Mouse (Mus musculus): ENCODE results near the gene Ppy. TPM values are rescaled to one million over a fixed set of nuclear protein-coding genes. Genes with fewer than 3 reads are reported as not detected.
A peak's percentile ranks its signal among the peaks of the same experiment; 100 is the strongest.

Ppy gene
- total RNA-seq, 2 experiments from 2014 or later: not detected

DNA sequence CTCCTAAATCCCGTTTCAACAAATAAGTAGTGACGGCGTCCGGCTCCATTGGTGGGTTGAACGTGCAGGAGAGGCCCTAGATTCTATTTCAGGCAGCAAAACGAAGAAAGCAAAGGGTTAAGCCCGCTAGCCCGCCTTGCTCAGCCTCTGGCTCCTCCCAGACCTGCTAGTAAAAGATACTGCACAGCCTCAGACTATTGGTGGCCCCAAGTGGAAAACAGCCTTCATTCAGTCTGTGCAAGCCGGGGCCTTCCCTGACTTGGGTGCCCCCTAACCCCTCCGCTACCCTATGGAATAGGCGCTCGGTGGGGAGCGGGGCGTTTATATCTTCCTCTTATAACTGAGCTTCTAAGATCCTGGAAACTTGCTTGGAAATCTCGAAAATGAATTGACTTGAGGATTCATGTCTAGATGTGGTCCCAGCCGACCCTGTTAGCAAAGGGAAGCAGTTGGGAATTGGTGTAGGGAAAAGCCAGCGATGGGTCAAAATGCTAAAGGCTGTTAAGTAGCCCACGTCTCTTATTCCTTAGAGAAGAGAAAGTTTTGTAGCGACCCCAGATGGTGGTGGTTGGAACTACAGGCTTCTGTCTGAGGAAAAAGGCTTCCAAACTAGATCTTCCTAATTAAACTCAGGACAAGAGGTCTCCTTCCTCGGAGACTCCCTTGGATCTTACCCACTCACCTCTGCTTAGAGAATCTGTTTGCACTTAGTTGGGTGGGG lies 11.9 kb downstream of the Ppy start:
- peak; percentile 54 to 63 for DNase-seq (ENCODE audit: low spot score in 2 of 2)

GRCm38 (mm10) chr11:102087931-102088898 lies 12.9 kb downstream of the Ppy start, which contains the start of gene Mpp2:
Mpp2 (minus strand) TSS chr11:102088515.
- peak; percentile 57 to 61 for DNase-seq (ENCODE audit: low spot score in 2 of 2)

GRCm38 (mm10) chr11:102087081-102087751 lies 13.9 kb downstream of the Ppy start:
- peak; percentile 76 to 79 for DNase-seq (ENCODE audit: low spot score in 2 of 2)

GRCm38 (mm10) chr11:102086331-102086730 lies 14.8 kb downstream of the Ppy start:
- no peak for DNase-seq (ENCODE audit: low spot score in 2 of 2)

DNA sequence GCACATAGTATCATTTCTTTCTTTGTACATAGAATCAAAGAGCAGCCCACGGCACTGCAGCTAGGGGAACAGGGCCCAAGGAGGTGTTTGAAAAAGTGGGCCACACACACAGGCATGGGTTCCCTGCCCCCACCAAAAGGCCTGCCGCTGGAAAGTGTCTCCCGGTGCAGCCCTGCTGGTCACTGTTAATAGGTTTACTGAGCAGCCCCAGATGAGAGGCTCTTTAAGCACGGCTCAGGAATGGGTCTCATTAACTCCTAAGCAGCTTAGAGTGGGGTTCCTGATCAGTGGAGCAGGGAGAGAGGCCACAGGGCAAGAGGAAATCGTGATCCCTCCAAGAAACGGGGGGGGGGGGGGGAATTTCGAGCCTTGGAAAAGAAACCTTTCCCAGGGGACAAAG lies 17.0 kb downstream of the Ppy start:
- DNase-seq (ENCODE audit: low spot score in 2 of 2): no peak

GRCm38 (mm10) chr11:102083193-102083592 lies 17.9 kb downstream of the Ppy start:
- no peak for DNase-seq (ENCODE audit: low spot score in 2 of 2)

DNA sequence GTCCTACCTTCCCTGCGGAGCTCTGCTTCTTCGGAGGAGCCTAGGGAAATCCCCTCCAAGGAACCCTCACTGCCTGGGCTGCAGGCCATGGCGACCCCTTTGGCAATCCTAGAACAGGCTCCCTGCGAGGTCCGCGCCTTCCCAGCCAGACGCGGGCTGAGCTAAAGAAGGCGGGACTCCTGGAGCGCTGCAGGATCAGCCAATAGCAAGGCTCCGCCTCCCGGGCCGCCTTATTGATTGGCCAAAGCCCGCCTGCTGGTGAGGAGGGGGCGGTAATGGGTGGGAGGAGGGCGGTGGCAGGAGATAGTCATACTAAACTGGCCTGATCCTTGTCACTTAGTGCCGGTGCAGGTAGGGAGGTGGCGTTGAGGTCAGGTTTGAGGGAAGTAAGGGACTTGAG lies 18.8 kb downstream of the Ppy start:
- peak; percentile 55 to 59 for DNase-seq (ENCODE audit: low spot score in 2 of 2)

DNA sequence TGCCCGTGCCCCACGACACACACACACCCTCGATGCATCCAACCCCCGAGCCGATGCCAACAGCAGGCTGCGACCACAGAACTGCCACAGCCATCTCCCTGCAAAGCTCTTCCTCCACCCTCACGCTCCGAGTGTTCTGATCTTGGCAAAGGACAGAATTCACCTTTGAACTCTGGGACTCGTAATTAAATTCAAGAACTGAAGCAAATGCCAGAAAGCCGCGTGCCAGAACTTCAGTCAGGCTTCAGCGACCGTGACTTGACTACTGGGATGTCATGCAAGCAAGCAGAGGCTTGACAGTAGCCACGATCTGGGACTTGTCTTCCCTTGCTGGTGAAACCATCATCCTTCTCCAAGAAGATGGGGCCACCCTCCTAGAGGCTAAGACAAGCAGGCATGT lies 27.4 kb downstream of the Ppy start:
- no peak for DNase-seq (ENCODE audit: low spot score in 2 of 2)

- DNase-seq (ENCODE audit: low spot score in 2 of 2): no peak
These were observed 28.4 kb downstream of the Ppy start for GRCm38 (mm10) chr11:102072729-102073128.

- DNase-seq (ENCODE audit: low spot score in 2 of 2): no peak
These were observed 30.7 kb downstream of the Ppy start for GRCm38 (mm10) chr11:102070426-102070825.

- no peak for DNase-seq (ENCODE audit: low spot score in 2 of 2)
These were observed 31.5 kb downstream of the Ppy start for GRCm38 (mm10) chr11:102069633-102070032.

GRCm38 (mm10) chr11:102068969-102069368 lies 32.1 kb downstream of the Ppy start:
- no peak for DNase-seq (ENCODE audit: low spot score in 2 of 2)

DNA sequence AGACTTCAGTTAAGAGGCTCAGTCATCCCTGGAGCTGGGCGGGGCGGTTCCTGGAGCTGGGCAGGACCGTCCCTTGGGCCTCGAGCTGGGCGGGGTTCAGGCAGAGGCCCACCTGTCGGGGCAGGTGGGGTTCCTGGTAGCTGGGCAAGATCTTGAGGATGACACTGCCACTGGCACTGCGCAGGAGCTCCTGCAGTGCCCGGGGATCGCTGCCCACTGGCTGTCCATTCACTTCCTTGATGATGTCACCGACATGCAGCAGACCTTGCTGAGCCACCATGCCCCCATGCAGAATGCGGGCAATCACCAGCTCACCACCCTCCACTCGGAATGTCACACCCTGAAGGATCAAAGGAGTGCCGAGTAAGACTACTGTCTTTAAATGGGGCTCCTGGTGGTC lies 38.0 kb downstream of the Ppy start:
- DNase-seq (ENCODE audit: low spot score in 2 of 2): no peak

GRCm38 (mm10) chr11:102061941-102062473 lies 39.1 kb downstream of the Ppy start:
- DNase-seq (ENCODE audit: low spot score in 2 of 2): no peak

DNA sequence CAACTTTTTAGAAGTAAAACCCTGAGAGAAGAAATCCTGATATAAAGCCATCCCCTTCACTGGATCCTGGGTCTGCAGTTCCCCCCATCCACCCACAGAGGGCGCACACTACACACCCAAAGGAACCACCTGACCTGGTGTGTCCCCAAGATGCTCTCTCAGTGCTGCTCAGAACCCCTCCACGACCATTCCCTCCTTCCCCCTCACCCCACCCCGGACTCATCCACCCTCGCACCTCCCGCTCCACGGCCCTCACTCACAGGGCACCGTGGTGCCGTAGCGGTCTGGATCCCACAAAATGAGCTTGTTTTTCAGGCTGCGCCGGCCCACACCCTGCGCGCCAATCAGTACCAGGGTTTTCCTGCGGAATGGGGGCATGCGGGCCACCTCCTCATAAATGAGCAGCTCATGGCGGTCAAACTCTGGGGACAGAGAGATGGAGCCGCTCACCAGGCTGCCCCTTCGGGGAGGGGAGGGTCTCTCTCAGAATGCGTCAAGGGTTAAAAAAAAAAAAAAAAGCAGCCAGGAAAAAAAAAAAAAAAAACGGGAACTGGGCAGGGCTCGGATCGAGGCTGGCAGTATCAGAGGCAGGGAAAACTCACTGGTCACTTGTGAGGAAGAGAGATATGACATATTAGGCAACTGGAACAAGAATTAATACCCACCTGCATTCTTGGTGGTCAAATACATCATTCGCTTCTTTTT lies 39.7 kb downstream of the Ppy start:
- peak; percentile 69 to 80 for DNase-seq (ENCODE audit: low spot score in 2 of 2)

DNA sequence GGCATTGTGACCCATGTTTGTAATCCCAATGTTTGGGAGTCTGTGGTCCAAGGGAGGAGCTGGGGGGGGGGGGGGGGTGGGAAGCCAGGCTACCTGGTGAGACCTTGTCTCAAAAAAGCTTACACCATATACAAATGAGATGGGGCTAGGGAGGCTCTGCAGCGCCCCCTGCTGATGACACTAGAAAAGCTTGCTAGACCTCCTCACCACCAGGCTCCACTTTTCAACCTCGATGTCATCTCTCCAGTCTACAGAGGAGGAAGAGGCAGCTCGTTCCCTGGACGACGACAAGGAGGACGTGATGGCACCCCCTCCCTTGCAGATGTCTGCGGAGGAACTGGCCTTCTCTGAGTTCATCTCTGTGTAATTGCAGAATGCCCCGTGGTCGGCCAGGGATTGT lies 47.3 kb downstream of the Ppy start:
- peak; percentile 46 to 66 for DNase-seq (ENCODE audit: low spot score in 2 of 2)

DNA sequence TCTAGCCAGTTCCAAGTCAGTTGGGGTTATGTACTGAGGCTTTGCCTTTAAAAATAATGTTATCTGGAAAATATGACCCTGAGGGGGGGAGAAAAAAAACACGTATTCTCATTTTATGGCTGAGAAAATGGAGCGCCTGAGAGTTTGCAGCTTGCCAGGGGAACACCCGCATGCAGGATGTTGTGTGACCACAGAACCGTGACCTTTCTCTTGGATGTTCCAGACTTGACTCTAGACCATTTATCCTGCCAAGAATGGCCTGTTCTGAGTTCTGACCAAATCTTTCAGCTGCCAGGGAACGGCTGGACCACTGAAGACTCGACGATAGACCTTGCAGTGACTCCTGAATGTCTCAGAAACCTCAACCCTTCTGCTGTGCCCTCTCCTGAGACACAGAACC lies 47.9 kb downstream of the Ppy start:
- DNase-seq (ENCODE audit: low spot score in 2 of 2): no peak

GRCm38 (mm10) chr11:102052697-102053096 lies 48.4 kb downstream of the Ppy start:
- DNase-seq (ENCODE audit: low spot score in 2 of 2): no peak

DNA sequence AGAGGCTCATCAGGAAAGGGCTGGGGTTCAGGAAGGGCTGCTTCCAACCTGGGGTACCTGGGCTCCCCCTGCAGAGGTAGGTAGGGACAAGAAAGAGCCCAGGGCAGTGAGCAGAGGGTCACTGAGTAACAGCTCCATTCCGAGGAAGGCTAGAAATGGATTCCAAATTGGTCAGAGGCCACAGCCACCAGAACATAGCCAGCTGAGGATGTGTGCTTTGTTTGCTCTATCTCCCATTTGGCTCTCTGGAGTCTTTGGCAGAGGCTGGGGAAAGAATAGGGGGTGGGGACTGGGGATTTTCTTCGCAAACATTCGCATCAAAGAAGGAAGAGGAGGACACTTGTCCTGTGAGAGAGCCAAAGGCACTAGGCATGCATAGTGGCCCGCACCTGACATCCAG lies 49.2 kb downstream of the Ppy start:
- no peak for DNase-seq (ENCODE audit: low spot score in 2 of 2)

GRCm38 (mm10) chr11:102051541-102051940 lies 49.6 kb downstream of the Ppy start:
- no peak for DNase-seq (ENCODE audit: low spot score in 2 of 2)
